Mouse (Mus musculus) thymus, adult 2 months (tissue): ENCODE measurements around the gene Drd5. TPM values are rescaled to one million over a fixed set of nuclear protein-coding genes. Genes with fewer than 3 reads are reported as not detected.

Experiments
- DNase-seq: peaks from one replicate; pipeline ENCODE4 v3.0.0; 2021
- H3K27ac ChIP-seq: fragments of 200-500 bp; 2 replicates; pipeline ENCODE4 v1.5.1; 2012; ENCODE audit warnings: low read length, control low read depth; ENCODE audit not compliant: control insufficient read depth, insufficient read depth
- H3K27me3 ChIP-seq: fragments of 200-500 bp; 2 replicates; pipeline ENCODE4 v1.6.1; 2012; ENCODE audit warnings: mild to moderate bottlenecking, low read length, moderate library complexity, mixed read lengths; ENCODE audit not compliant: control insufficient read depth, insufficient read depth
- H3K36me3 ChIP-seq: fragments of 200-500 bp; 2 replicates; pipeline ENCODE4 v1.6.1; 2012; ENCODE audit warnings: mild to moderate bottlenecking, low read length, moderate library complexity; ENCODE audit not compliant: control insufficient read depth, insufficient read depth
- H3K4me1 ChIP-seq: fragments of 200-500 bp; replicated peaks from 2 replicates; pipeline ENCODE4 v1.6.1; 2012; ENCODE audit warnings: low read length; ENCODE audit not compliant: control insufficient read depth, insufficient read depth
- H3K4me3 ChIP-seq: fragments of 200-500 bp; 2 replicates; pipeline ENCODE4 v1.5.1; 2012; ENCODE audit warnings: mild to moderate bottlenecking, low read length, control low read depth, moderate library complexity; ENCODE audit not compliant: control insufficient read depth, insufficient read depth
- CTCF ChIP-seq: fragments of 200-500 bp; IDR thresholded peaks from 2 replicates; pipeline ENCODE4 v1.5.1; 2012; ENCODE audit warnings: mild to moderate bottlenecking, control low read depth, low read length, moderate library complexity, borderline replicate concordance; ENCODE audit not compliant: control insufficient read depth, poor library complexity, insufficient read depth; ENCODE audit errors: extremely low read depth
- POLR2A ChIP-seq: fragments of 200-500 bp; IDR thresholded peaks from 2 replicates; pipeline ENCODE4 v1.6.1; 2012; ENCODE audit warnings: mild to moderate bottlenecking, low read length, control low read depth, moderate library complexity; ENCODE audit not compliant: control insufficient read depth, poor library complexity, insufficient read depth; ENCODE audit errors: extremely low read depth
- WGBS: fragments of 180-500 bp; shearing (Covaris S2); methylation state at CpG from one replicate; pipeline ENCODE4 v1.1.7; 2018; 5-methylcytosine and 5-hydroxymethylcytosine counted together
- polyA plus RNA-seq: library from polyadenylated mRNA; depleted of rRNA; stranded (reverse); fragments of >200 nt; gene quantifications from 2 replicates; pipeline ENCODE4 v1.2.3, GENCODE M21; 2012; rRNA removed

Gene Drd5
- 0.06 and 0.12 TPM in 2 replicates for polyA plus RNA-seq

- no peaks in the 10 kb centered on the region for H3K4me1 ChIP-seq
- no peak within 1 kb of the TSS for H3K4me3 ChIP-seq
- H3K27ac ChIP-seq = no peak within 1 kb of the TSS
- no peaks in the 10 kb centered on the region for H3K36me3 ChIP-seq
- H3K27me3 ChIP-seq = peaks cover 6% of the 10 kb centered on the region; the same call in 1 of the 2 replicates
- TF ChIP-seq CTCF (no peak), POLR2A (no peak)
- WGBS = 6% methylated on average over 67 of the region's 67 CpGs
- DNase-seq = no peak
Measured at GRCm38 (mm10) chr5:38318966-38319786, at the start of gene Drd5. TSS of gene Drd5 (plus strand) at chr5:38319367.

GRCm38 (mm10) chr5:38270942-38271341 lies 48.2 kb upstream of the Drd5 start:
- Histone ChIP-seq H3K27me3 (no peaks in the 10 kb centered on the region; the same call in 1 of the 2 replicates), H3K4me1 (no peaks in the 10 kb centered on the region), H3K36me3 (peaks cover 10% of the 10 kb centered on the region; the same call in 1 of the 2 replicates), H3K4me3 (no peak overlapping the region), H3K27ac (no peak overlapping the region)
- no peak for TF ChIP-seq CTCF
- no peak for TF ChIP-seq POLR2A
- 96% methylated on average over 3 of the region's 3 CpGs for WGBS
- no peak for DNase-seq

GRCm38 (mm10) chr5:38273831-38274230 lies 45.3 kb upstream of the Drd5 start:
- peaks cover 13% of the 10 kb centered on the region; the same call in 1 of the 2 replicates for H3K27me3 ChIP-seq
- WGBS = 46% methylated on average over 4 of the region's 4 CpGs

GRCm38 (mm10) chr5:38275771-38276170 lies 43.4 kb upstream of the Drd5 start, which contains the start of gene Otop1:
TSS of gene Otop1 (plus strand) at chr5:38275972.
- no peaks in the 10 kb centered on the region for H3K4me1 ChIP-seq
- no peak for TF ChIP-seq POLR2A

More at GRCm38 (mm10) chr5:38273831-38274230, 45.3 kb upstream of the Drd5 start:
- no peaks in the 10 kb centered on the region; the same call in 1 of the 2 replicates for H3K36me3 ChIP-seq
- no peak overlapping the region for H3K4me3 ChIP-seq
- TF ChIP-seq CTCF = no peak
- TF ChIP-seq POLR2A = no peak
- no peak for DNase-seq
- H3K4me1 ChIP-seq = no peaks in the 10 kb centered on the region
- no peak overlapping the region for H3K27ac ChIP-seq

GRCm38 (mm10) chr5:38276451-38276850 lies 42.7 kb upstream of the Drd5 start:
- Histone ChIP-seq H3K4me1 (no peaks in the 10 kb centered on the region), H3K36me3 (no peaks in the 10 kb centered on the region; the same call in 1 of the 2 replicates), H3K27ac (no peak overlapping the region), H3K4me3 (no peak overlapping the region), H3K27me3 (peaks cover 13% of the 10 kb centered on the region; the same call in 1 of the 2 replicates)
- 6% methylated on average over 19 of the region's 19 CpGs for WGBS
- TF ChIP-seq CTCF = no peak
- no peak for TF ChIP-seq POLR2A
- no peak for DNase-seq

More at GRCm38 (mm10) chr5:38275771-38276170, 43.4 kb upstream of the Drd5 start, which contains the start of gene Otop1:
- no peak within 1 kb of the TSS for H3K4me3 ChIP-seq
- WGBS = 44% methylated on average over 4 of the region's 4 CpGs
- peaks cover 13% of the 10 kb centered on the region; the same call in 1 of the 2 replicates for H3K27me3 ChIP-seq
- H3K36me3 ChIP-seq = no peaks in the 10 kb centered on the region; the same call in 1 of the 2 replicates
- DNase-seq = no peak
- no peak within 1 kb of the TSS for H3K27ac ChIP-seq

- H3K36me3 ChIP-seq = no peaks in the 10 kb centered on the region
- peaks cover 13% of the 10 kb centered on the region; the same call in 1 of the 2 replicates for H3K27me3 ChIP-seq
- no peak overlapping the region for H3K27ac ChIP-seq
- no peak for DNase-seq
- no peaks in the 10 kb centered on the region for H3K4me1 ChIP-seq
- 5% methylated on average over 65 of the region's 65 CpGs for WGBS
- no peak overlapping the region for H3K4me3 ChIP-seq
- TF ChIP-seq CTCF (no peak), POLR2A (no peak)
Measured at GRCm38 (mm10) chr5:38277098-38277866, 41.9 kb upstream of the Drd5 start.
